Mouse (Mus musculus) hindbrain, embryonic 12.5 days (tissue): Measurements from ENCODE around the gene Sidt2. TPM values are rescaled to one million over a fixed set of nuclear protein-coding genes. Genes with fewer than 3 reads are reported as not detected.

ENCODE experiments used
- ATAC-seq: fragments of 200-750 bp; cut with Nextera tagmentation; 2 replicates; pipeline ENCODE4 v1.8.0; 2017; ENCODE audit warnings: moderate TSS enrichment; ENCODE audit not compliant: low FRiP score
- H3K27ac ChIP-seq: fragments of 300-500 bp; sonication (generic); 2 replicates; pipeline ENCODE4 v1.5.1; 2016; ENCODE audit warnings: mild to moderate bottlenecking
- H3K27me3 ChIP-seq: fragments of 300-500 bp; sonication (generic); 2 replicates; pipeline ENCODE4 v1.6.1; 2016; ENCODE audit warnings: mild to moderate bottlenecking
- H3K36me3 ChIP-seq: fragments of 300-500 bp; sonication (generic); 2 replicates; pipeline ENCODE4 v1.6.1; 2016; ENCODE audit warnings: mild to moderate bottlenecking
- H3K4me1 ChIP-seq: fragments of 300-500 bp; sonication (generic); 2 replicates; pipeline ENCODE4 v1.6.1; 2016
- H3K4me2 ChIP-seq: fragments of 300-500 bp; sonication (generic); replicated peaks from 2 replicates; pipeline ENCODE4 v1.6.1; 2016; ENCODE audit warnings: mild to moderate bottlenecking
- H3K4me3 ChIP-seq: fragments of 300-500 bp; sonication (generic); 2 replicates; pipeline ENCODE4 v1.5.1; 2016; ENCODE audit warnings: mild to moderate bottlenecking
- H3K9ac ChIP-seq: fragments of 300-500 bp; sonication (generic); 2 replicates; pipeline ENCODE4 v1.6.1; 2016; ENCODE audit warnings: mild to moderate bottlenecking, moderate library complexity
- H3K9me3 ChIP-seq: fragments of 300-500 bp; sonication (generic); replicated peaks from 2 replicates; pipeline ENCODE4 v1.6.1; 2016; ENCODE audit warnings: mild to moderate bottlenecking
- WGBS: fragments of 180-500 bp; shearing (Covaris S2); methylation state at CpG from one replicate; pipeline ENCODE4 v1.1.7; 2016; 5-methylcytosine and 5-hydroxymethylcytosine counted together
- polyA plus RNA-seq: library from polyadenylated mRNA; unstranded; fragments of >200 nt; fragmentation: Nextera tagmentation; extraction: Ambion mirVana; gene quantifications from 2 replicates; pipeline ENCODE4 v1.2.1, GENCODE M21; 2016

The Sidt2 gene
- polyA plus RNA-seq, 1 experiment from 2014 or later: 43.2 TPM

GRCm38 (mm10) chr9:45944506-45945400 is 10.3 kb downstream of the Sidt2 start:
- Histone ChIP-seq H3K4me1 (no peaks in the 10 kb centered on the region), H3K27me3 (no peaks in the 10 kb centered on the region), H3K9ac (no peak overlapping the region), H3K9me3 (no peaks in the 10 kb centered on the region), H3K36me3 (peaks cover 92% of the 10 kb centered on the region), H3K4me3 (no peak overlapping the region), H3K27ac (no peak overlapping the region), H3K4me2 (no peak overlapping the region)
- WGBS: 81% methylated on average over 13 of the region's 13 CpGs
- no peak for ATAC-seq

GRCm38 (mm10) chr9:45943628-45944505 is 11.2 kb downstream of the Sidt2 start:
- no peak overlapping the region for H3K4me2 ChIP-seq
- H3K9me3 ChIP-seq: no peaks in the 10 kb centered on the region
- no peaks in the 10 kb centered on the region for H3K27me3 ChIP-seq
- no peak for ATAC-seq
- peaks cover 92% of the 10 kb centered on the region for H3K36me3 ChIP-seq
- H3K4me3 ChIP-seq: no peak overlapping the region
- no peaks in the 10 kb centered on the region for H3K4me1 ChIP-seq
- H3K9ac ChIP-seq: no peak overlapping the region
- WGBS: 93% methylated on average over 8 of the region's 8 CpGs
- H3K27ac ChIP-seq: no peak overlapping the region

- H3K36me3 ChIP-seq: peaks cover 94% of the 10 kb centered on the region
- no peak overlapping the region for H3K27ac ChIP-seq
- H3K4me2 ChIP-seq: no peak overlapping the region
- H3K9me3 ChIP-seq: no peaks in the 10 kb centered on the region
- H3K9ac ChIP-seq: no peak overlapping the region
- 95% methylated on average over 8 of the region's 8 CpGs for WGBS
- no peaks in the 10 kb centered on the region for H3K27me3 ChIP-seq
- no peak overlapping the region for H3K4me3 ChIP-seq
- ATAC-seq: no peak
- no peaks in the 10 kb centered on the region for H3K4me1 ChIP-seq
These were observed 12.1 kb downstream of the Sidt2 start for GRCm38 (mm10) chr9:45942916-45943315.

- Histone ChIP-seq H3K9me3 (no peaks in the 10 kb centered on the region), H3K27ac (no peak overlapping the region), H3K4me3 (no peak overlapping the region), H3K36me3 (peaks cover 89% of the 10 kb centered on the region), H3K27me3 (no peaks in the 10 kb centered on the region), H3K4me2 (no peak overlapping the region), H3K4me1 (no peaks in the 10 kb centered on the region), H3K9ac (no peak overlapping the region)
- 91% methylated on average over 16 of the region's 16 CpGs for WGBS
- no peak for ATAC-seq
These were observed 12.6 kb downstream of the Sidt2 start for GRCm38 (mm10) chr9:45942464-45942863.

- H3K4me2 ChIP-seq: no peak overlapping the region
- H3K27me3 ChIP-seq: no peaks in the 10 kb centered on the region
- peaks cover 79% of the 10 kb centered on the region for H3K36me3 ChIP-seq
- H3K9me3 ChIP-seq: no peaks in the 10 kb centered on the region
- H3K9ac ChIP-seq: no peak overlapping the region
- H3K4me1 ChIP-seq: no peaks in the 10 kb centered on the region
- no peak overlapping the region for H3K4me3 ChIP-seq
- WGBS: 63% methylated on average over 18 of the region's 18 CpGs
- no peak for ATAC-seq
- H3K27ac ChIP-seq: no peak overlapping the region
These were observed 13.6 kb downstream of the Sidt2 start for GRCm38 (mm10) chr9:45941329-45941888.

- Histone ChIP-seq H3K27me3 (no peaks in the 10 kb centered on the region), H3K4me3 (no peak overlapping the region), H3K27ac (no peak overlapping the region), H3K4me1 (peaks cover 4% of the 10 kb centered on the region), H3K9me3 (no peaks in the 10 kb centered on the region), H3K9ac (no peak overlapping the region), H3K36me3 (peaks cover 63% of the 10 kb centered on the region), H3K4me2 (no peak overlapping the region)
- WGBS: 93% methylated on average over 6 of the region's 6 CpGs
- ATAC-seq: no peak
These were observed 15.3 kb downstream of the Sidt2 start for GRCm38 (mm10) chr9:45939794-45940193.

- Histone ChIP-seq H3K36me3 (peaks cover 56% of the 10 kb centered on the region), H3K4me2 (no peak overlapping the region), H3K9ac (no peak overlapping the region), H3K27ac (no peak overlapping the region), H3K4me3 (no peak overlapping the region), H3K9me3 (no peaks in the 10 kb centered on the region), H3K4me1 (peaks cover 4% of the 10 kb centered on the region), H3K27me3 (no peaks in the 10 kb centered on the region)
- WGBS: 93% methylated on average over 15 of the region's 15 CpGs
- ATAC-seq: no peak
These were observed 16.0 kb downstream of the Sidt2 start for GRCm38 (mm10) chr9:45938952-45939637.

GRCm38 (mm10) chr9:45938088-45938487 is 17.0 kb downstream of the Sidt2 start:
- Histone ChIP-seq H3K36me3 (peaks cover 46% of the 10 kb centered on the region), H3K4me1 (peaks cover 4% of the 10 kb centered on the region), H3K4me2 (no peak overlapping the region), H3K27me3 (no peaks in the 10 kb centered on the region), H3K9me3 (no peaks in the 10 kb centered on the region), H3K27ac (no peak overlapping the region), H3K4me3 (no peak overlapping the region), H3K9ac (no peak overlapping the region)
- no peak for ATAC-seq
- 92% methylated on average over 8 of the region's 8 CpGs for WGBS

- ATAC-seq: peak; percentile 53; the same call in 1 of the 2 replicates
- Histone ChIP-seq H3K4me3 (no peak overlapping the region), H3K9ac (no peak overlapping the region), H3K27me3 (no peaks in the 10 kb centered on the region), H3K4me1 (peaks cover 6% of the 10 kb centered on the region), H3K4me2 (no peak overlapping the region), H3K36me3 (peaks cover 34% of the 10 kb centered on the region), H3K27ac (no peak overlapping the region), H3K9me3 (no peaks in the 10 kb centered on the region)
- WGBS: 22% methylated on average over 3 of the region's 3 CpGs
These were observed 18.2 kb downstream of the Sidt2 start for GRCm38 (mm10) chr9:45936883-45937282.

- Histone ChIP-seq H3K4me1 (peaks cover 6% of the 10 kb centered on the region), H3K9me3 (no peaks in the 10 kb centered on the region), H3K4me3 (no peak within 1 kb of the TSS), H3K9ac (0 out of 2 replicates have a peak within 1 kb of the TSS, but pooled peaks have one; percentile 14), H3K36me3 (peaks cover 30% of the 10 kb centered on the region), H3K4me2 (peak within 1 kb of the TSS; percentile 41), H3K27me3 (no peaks in the 10 kb centered on the region), H3K27ac (no peak within 1 kb of the TSS)
- WGBS: 5% methylated on average over 21 of the region's 21 CpGs
- no peak; the same call in 1 of the 2 replicates for ATAC-seq
These were observed 19.3 kb downstream of the Sidt2 start, which contains the start of gene Tagln for GRCm38 (mm10) chr9:45935628-45936210. Tagln (minus strand) TSS chr9:45936058.

- Histone ChIP-seq H3K9me3 (no peaks in the 10 kb centered on the region), H3K27ac (no peak overlapping the region), H3K36me3 (peaks cover 37% of the 10 kb centered on the region), H3K9ac (no peak overlapping the region), H3K27me3 (no peaks in the 10 kb centered on the region), H3K4me1 (peaks cover 6% of the 10 kb centered on the region), H3K4me3 (no peak overlapping the region), H3K4me2 (no peak overlapping the region)
- 77% methylated on average over 11 of the region's 11 CpGs for WGBS
- no peak for ATAC-seq
These were observed 22.3 kb downstream of the Sidt2 start for GRCm38 (mm10) chr9:45932571-45933415.
